ENCODE assay signal across 8 mouse cellular contexts in the genomic region with DNA sequence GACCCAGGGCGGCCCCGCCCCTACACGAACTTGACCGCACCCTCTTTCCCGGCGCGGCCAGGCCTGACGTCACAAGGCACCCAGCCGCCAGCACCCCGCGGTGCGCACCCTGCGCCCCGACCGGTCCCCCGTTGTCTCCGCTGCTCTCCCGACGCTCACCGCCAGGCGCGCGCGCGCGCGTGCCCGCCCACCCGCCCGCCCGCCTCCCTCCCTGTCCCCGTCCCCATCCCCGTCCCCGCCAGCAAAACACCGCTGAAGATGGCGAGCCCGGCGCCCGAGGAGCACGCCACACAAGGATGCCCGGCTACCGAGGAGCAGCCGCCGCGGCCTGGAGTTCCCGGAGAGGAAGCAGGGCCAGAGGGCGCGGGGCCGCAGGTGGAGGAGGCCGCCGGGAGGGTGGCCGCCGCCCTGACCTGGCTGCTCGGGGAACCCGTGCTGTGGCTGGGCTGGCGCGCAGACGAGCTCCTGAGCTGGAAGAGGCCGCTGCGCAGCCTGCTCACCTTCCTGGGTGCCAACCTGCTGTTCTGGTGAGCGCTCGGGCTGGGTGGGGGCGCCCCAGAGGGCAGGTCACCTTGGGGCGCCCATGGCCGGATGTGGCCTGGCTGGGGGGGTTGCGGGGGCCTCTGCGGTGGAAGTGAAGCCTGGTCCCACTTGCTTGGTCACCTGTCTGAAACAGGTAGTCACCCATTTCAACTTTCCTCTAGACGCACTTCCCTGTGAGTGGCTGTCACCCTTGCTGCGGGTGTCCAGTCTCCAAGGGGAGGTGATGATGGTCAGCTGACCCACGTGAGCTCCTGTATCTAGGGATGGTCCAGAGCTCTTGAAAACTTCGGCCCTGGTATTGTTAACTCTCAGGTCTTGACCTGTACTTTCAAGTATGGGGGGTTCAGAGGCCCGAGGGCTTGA. TPM values are rescaled to one million over a fixed set of nuclear protein-coding genes. Genes with fewer than 3 reads are reported as not detected.
DNase-seq lines count a peak whose midpoint lies in the region; ATAC-seq and TF ChIP-seq lines count a peak whose summit lies in the region.

A gene (plus strand): TSS at position 95 of the 906 bp plus-strand sequence.

- H3K4me3 ChIP-seq in forebrain, embryonic 11.5 days (ENCODE audit: low read depth, low read length), result peak within 1 kb of the TSS; percentile 71
- peak within 1 kb of the TSS; percentile 79 for H3K4me3 ChIP-seq in heart, embryonic 15.5 days
- H3K4me3 ChIP-seq in liver, embryonic 15.5 days (replicated peaks), result peak within 1 kb of the TSS; percentile 57
- H3K4me3 ChIP-seq in stomach, embryonic 14.5 days (ENCODE audit: low read depth, low read length), result peak within 1 kb of the TSS; percentile 68

- H3K4me2 ChIP-seq in forebrain, embryonic 11.5 days (ENCODE audit: low read depth, low read length, severe bottlenecking), result peak within 1 kb of the TSS; percentile 90
- H3K4me2 ChIP-seq in heart, embryonic 15.5 days, result peak within 1 kb of the TSS; percentile 87
- peak within 1 kb of the TSS; percentile 73 for H3K4me2 ChIP-seq in liver, embryonic 15.5 days
- peak within 1 kb of the TSS; percentile 86 for H3K4me2 ChIP-seq in stomach, embryonic 14.5 days (replicated peaks; ENCODE audit: low read depth, low read length)

- peak within 1 kb of the TSS; percentile 82 for H3K9ac ChIP-seq in forebrain, embryonic 11.5 days (ENCODE audit: low read length)
- H3K9ac ChIP-seq in heart, embryonic 15.5 days, result peak within 1 kb of the TSS; percentile 68
- H3K9ac ChIP-seq in liver, embryonic 15.5 days, result no peak within 1 kb of the TSS; the same call in 1 of the 2 replicates
- peak within 1 kb of the TSS; percentile 60; the same call in 1 of the 2 replicates for H3K9ac ChIP-seq in stomach, embryonic 14.5 days (replicated peaks; ENCODE audit: low read depth, low read length)

- peak; percentile 16; the same call in 1 of the 2 replicates for TF ChIP-seq CTCF in brain, embryonic 14.5 days (IDR thresholded peaks at IDR 0.05; ENCODE audit: borderline replicate concordance, extremely low read depth, insufficient read depth, insufficient read length)

- H3K27ac ChIP-seq in forebrain, embryonic 11.5 days (ENCODE audit: low read depth, low read length), result no peak within 1 kb of the TSS
- H3K27ac ChIP-seq in heart, embryonic 15.5 days, result peak within 1 kb of the TSS; percentile 65
- no peak within 1 kb of the TSS for H3K27ac ChIP-seq in liver, embryonic 15.5 days (replicated peaks)
- no peak within 1 kb of the TSS for H3K27ac ChIP-seq in stomach, embryonic 14.5 days (ENCODE audit: low read length)

- H3K9me3 ChIP-seq in forebrain, embryonic 11.5 days (ENCODE audit: control insufficient read depth, low read length), result no peaks in the 10 kb centered on the region
- no peaks in the 10 kb centered on the region for H3K9me3 ChIP-seq in heart, embryonic 15.5 days (replicated peaks)
- no peaks in the 10 kb centered on the region for H3K9me3 ChIP-seq in liver, embryonic 15.5 days (replicated peaks)
- no peaks in the 10 kb centered on the region for H3K9me3 ChIP-seq in stomach, embryonic 14.5 days (ENCODE audit: control insufficient read depth, low read depth, low read length)

- peak; percentile 85 for ATAC-seq in forebrain, embryonic 11.5 days (replicated peaks; ENCODE audit: low FRiP score)
- peak; percentile 84 for ATAC-seq in heart, embryonic 15.5 days (replicated peaks; ENCODE audit: insufficient number of reproducible peaks, insufficient read depth, low FRiP score, low read depth)
- ATAC-seq in liver, embryonic 15.5 days (ENCODE audit: insufficient read depth), result peak; percentile 72
- ATAC-seq in stomach, embryonic 14.5 days (ENCODE audit: insufficient number of reproducible peaks, insufficient read depth, low FRiP score, low read depth), result peak; percentile 91

- DNase-seq in 3134 (ENCODE audit: extremely low read depth, insufficient read length, low spot score), result peak; percentile 90
- peak; percentile 66 for DNase-seq in brain, embryonic 14.5 days (ENCODE audit: low read depth)
- DNase-seq in forebrain, embryonic 11.5 days (ENCODE audit: low spot score), result peak; percentile 79
- peak; percentile 91 for DNase-seq in kidney, postnatal 14 days
- DNase-seq in neural tube, embryonic 10.5 days (ENCODE audit: extremely low spot score, low spot score), result peak; percentile 67

- TF ChIP-seq POLR2A in brain, embryonic 14.5 days (IDR thresholded peaks at IDR 0.05; ENCODE audit: borderline replicate concordance, extremely low read depth, insufficient read depth, insufficient read length, poor library complexity, severe bottlenecking), result no peak

- peaks cover 11% of the 10 kb centered on the region for H3K27me3 ChIP-seq in forebrain, embryonic 11.5 days (ENCODE audit: control insufficient read depth, insufficient read depth, low read length)
- H3K27me3 ChIP-seq in heart, embryonic 15.5 days, result peaks cover 10% of the 10 kb centered on the region
- peaks cover 36% of the 10 kb centered on the region for H3K27me3 ChIP-seq in liver, embryonic 15.5 days
- peaks cover 4% of the 10 kb centered on the region; the same call in 1 of the 2 replicates for H3K27me3 ChIP-seq in stomach, embryonic 14.5 days (ENCODE audit: control insufficient read depth, insufficient read depth, low read length)

- no peaks in the 10 kb centered on the region for H3K36me3 ChIP-seq in forebrain, embryonic 11.5 days (ENCODE audit: control insufficient read depth, insufficient read depth, low read length)
- H3K36me3 ChIP-seq in heart, embryonic 15.5 days, result no peaks in the 10 kb centered on the region
- H3K36me3 ChIP-seq in liver, embryonic 15.5 days (replicated peaks), result no peaks in the 10 kb centered on the region
- H3K36me3 ChIP-seq in stomach, embryonic 14.5 days (ENCODE audit: control insufficient read depth, insufficient read depth, low read length), result no peaks in the 10 kb centered on the region

- WGBS in forebrain, embryonic 11.5 days, result under 1% methylated on average over 60 of the region's 72 CpGs
- under 1% methylated on average over 66 of the region's 72 CpGs for WGBS in heart, embryonic 15.5 days
- 1% methylated on average over 70 of the region's 72 CpGs for WGBS in liver, embryonic 15.5 days (ENCODE audit: insufficient replicate concordance)
- WGBS in stomach, embryonic 14.5 days, result under 1% methylated on average over 63 of the region's 72 CpGs

- H3K4me1 ChIP-seq in forebrain, embryonic 11.5 days (replicated peaks; ENCODE audit: control insufficient read depth, insufficient read depth, low read length), result peaks cover 5% of the 10 kb centered on the region; the same call in 1 of the 2 replicates
- H3K4me1 ChIP-seq in heart, embryonic 15.5 days (replicated peaks), result peaks cover 16% of the 10 kb centered on the region
- H3K4me1 ChIP-seq in liver, embryonic 15.5 days (replicated peaks), result no peaks in the 10 kb centered on the region; the same call in 1 of the 2 replicates
- no peaks in the 10 kb centered on the region for H3K4me1 ChIP-seq in stomach, embryonic 14.5 days (ENCODE audit: control insufficient read depth, insufficient read depth, low read length)

RNA-seq across cellular contexts. Expression of the gene that starts here (rescaled TPM):
- 5.2 and 8.9 TPM in 2 replicates for polyA plus RNA-seq in brain, embryonic 14.5 days (2012; rRNA removed)
- 2.1 and 2.2 TPM in 2 replicates for polyA plus RNA-seq in forebrain, embryonic 11.5 days (2014; fragmentation: Nextera tagmentation; extraction: Ambion mirVana)
- 60.3 and 84.6 TPM in 2 replicates for polyA plus RNA-seq in heart, embryonic 15.5 days (2015; fragmentation: Nextera tagmentation; extraction: Ambion mirVana)
- polyA plus RNA-seq in liver, embryonic 15.5 days (2015; fragmentation: Nextera tagmentation; extraction: Ambion mirVana), result 4.7 and 5.1 TPM in 2 replicates
- 15.6 and 16.9 TPM in 2 replicates for polyA plus RNA-seq in stomach, embryonic 14.5 days (2014; fragmentation: Nextera tagmentation; extraction: Ambion mirVana)
